Mouse (Mus musculus) erythroblast, embryonic 14.5 days (primary cell): ENCODE measurements around the gene Twf1. TPM values are rescaled to one million over a fixed set of nuclear protein-coding genes. Genes with fewer than 3 reads are reported as not detected.

Experiments used
- H3K27me3 ChIP-seq: 2 replicates; pipeline ENCODE4 v1.6.1; 2012; ENCODE audit warnings: inconsistent platforms; ENCODE audit not compliant: control insufficient read depth
- H3K36me3 ChIP-seq: 2 replicates; pipeline ENCODE4 v1.6.1; 2012; ENCODE audit warnings: mild to moderate bottlenecking, inconsistent platforms; ENCODE audit not compliant: control insufficient read depth
- H3K4me1 ChIP-seq: 2 replicates; pipeline ENCODE4 v1.6.1; 2012; ENCODE audit warnings: inconsistent platforms; ENCODE audit not compliant: control insufficient read depth
- H3K4me3 ChIP-seq: replicated peaks from 2 replicates; pipeline ENCODE3; 2012; ENCODE audit warnings: moderate library complexity, mild to moderate bottlenecking, inconsistent platforms
- H3K9me3 ChIP-seq: 2 replicates; pipeline ENCODE4 v1.6.1; 2012; ENCODE audit warnings: low read length, inconsistent platforms, mixed read lengths; ENCODE audit not compliant: control insufficient read depth
- GATA1 ChIP-seq: IDR thresholded peaks from 2 replicates; pipeline ENCODE4 v1.6.1; 2012; ENCODE audit warnings: low read length, inconsistent platforms, mixed read lengths
- TAL1 ChIP-seq: IDR thresholded peaks from 3 replicates; pipeline ENCODE4 v1.6.1; 2012; ENCODE audit warnings: low read length, inconsistent platforms, mixed read lengths
- polyA plus RNA-seq: library from polyadenylated mRNA; stranded (reverse); fragments of >175 nt; gene quantifications from 2 replicates; pipeline ENCODE4 v1.2.3, GENCODE M21; 2012

The Twf1 gene
- polyA plus RNA-seq, 1 experiment = 0.24 TPM

- no peaks in the 10 kb centered on the region for H3K9me3 ChIP-seq
- H3K4me3 ChIP-seq = no peak overlapping the region
- no peaks in the 10 kb centered on the region for H3K27me3 ChIP-seq
- H3K36me3 ChIP-seq = peaks cover 16% of the 10 kb centered on the region
- no peak for TF ChIP-seq GATA1
- no peak for TF ChIP-seq TAL1
- peaks cover 2% of the 10 kb centered on the region; the same call in 1 of the 2 replicates for H3K4me1 ChIP-seq
Measured at GRCm38 (mm10) chr15:94532306-94532705, 57.4 kb downstream of the Twf1 start.

GRCm38 (mm10) chr15:94530519-94530918 is 59.2 kb downstream of the Twf1 start:
- TF ChIP-seq TAL1 (no peak), GATA1 (no peak)
- Histone ChIP-seq H3K27me3 (no peaks in the 10 kb centered on the region), H3K36me3 (peaks cover 20% of the 10 kb centered on the region), H3K9me3 (no peaks in the 10 kb centered on the region), H3K4me1 (peaks cover 2% of the 10 kb centered on the region; the same call in 1 of the 2 replicates), H3K4me3 (no peak overlapping the region)

Other genes with a start within 250 kb of the Twf1 start
- not detected in 2 replicates for gene Adamts20, start 124.5 kb downstream of the Twf1 start, polyA plus RNA-seq
- gene Pus7l, start 46.3 kb downstream of the Twf1 start, polyA plus RNA-seq = 0.05 and 0.07 TPM in 2 replicates
- 0.03 and 0.05 TPM in 2 replicates for gene Irak4, start 46.2 kb downstream of the Twf1 start, polyA plus RNA-seq
- gene Tmem117, start 39.3 kb upstream of the Twf1 start, polyA plus RNA-seq = not detected in 2 replicates